Mouse (Mus musculus): Measurements from ENCODE around the gene Tbc1d17.

The Tbc1d17 gene

DNA sequence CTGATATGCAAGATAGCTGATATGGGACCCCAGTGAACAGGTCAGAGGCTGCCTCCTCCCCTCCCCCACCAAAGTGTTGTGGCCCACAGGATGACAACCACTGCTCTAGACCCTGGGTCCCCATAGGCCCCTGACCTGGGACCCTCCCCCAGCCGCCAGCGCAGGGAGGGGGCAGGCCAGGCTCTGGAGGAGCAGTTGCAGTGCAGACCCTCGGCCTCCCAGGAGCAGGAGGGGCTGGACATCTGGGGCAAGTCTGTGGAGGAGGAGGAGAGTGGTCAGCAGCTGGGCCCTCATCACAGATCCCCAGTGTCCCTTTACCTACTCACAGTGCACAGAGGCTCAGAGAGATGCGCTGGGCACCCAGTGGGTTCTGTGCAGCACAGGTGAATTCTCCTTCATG, 58.8 kb downstream of the Tbc1d17 start:
- DNase-seq (ENCODE audit: low read depth, low spot score), result no peak

GRCm38 (mm10) chr7:44789531-44789930, 59.3 kb downstream of the Tbc1d17 start:
- DNase-seq (ENCODE audit: low read depth, low spot score), result no peak
